Mouse (Mus musculus): ENCODE results near the gene 2900026A02Rik. TPM values are rescaled to one million over a fixed set of nuclear protein-coding genes. Genes with fewer than 3 reads are reported as not detected.

The 2900026A02Rik gene
- polyA plus RNA-seq, 1 experiment from 2014 or later: 26.0 TPM

DNA sequence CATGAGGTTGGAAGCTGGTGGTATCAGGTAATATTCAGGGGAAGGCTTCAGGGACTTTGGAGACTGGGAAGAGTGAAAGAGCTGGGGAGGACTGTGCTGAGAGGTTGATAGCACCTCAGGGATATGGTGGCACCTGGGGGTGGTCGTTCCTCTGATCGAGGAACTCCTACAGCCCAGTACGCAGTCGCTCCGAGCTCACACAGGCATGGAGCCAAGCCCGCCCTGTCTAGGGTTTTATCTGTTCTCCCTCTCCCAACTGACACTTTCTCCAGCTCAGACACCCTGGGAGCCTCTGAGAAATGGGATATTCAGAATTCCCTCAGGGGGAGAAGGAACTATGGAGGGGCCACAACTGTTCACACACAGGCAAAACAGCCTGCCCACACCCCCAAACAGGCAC is 180.3 kb downstream of the 2900026A02Rik start:
- TF ChIP-seq CTCF (IDR thresholded peaks at IDR 0.05): no peak
- peaks cover 10% of the 10 kb centered on the region for H3K27me3 ChIP-seq
- POLR2A ChIA-PET: no interaction called here
- CTCF ChIA-PET: no interaction called here
- ATAC-seq: no peak
- in situ Hi-C loops (cut with MboI; ENCODE audit: low pct_unique_long_range_greater_than_20kb): no loop called here
- DNase-seq (ENCODE audit: low read depth, low spot score): no peak

DNA sequence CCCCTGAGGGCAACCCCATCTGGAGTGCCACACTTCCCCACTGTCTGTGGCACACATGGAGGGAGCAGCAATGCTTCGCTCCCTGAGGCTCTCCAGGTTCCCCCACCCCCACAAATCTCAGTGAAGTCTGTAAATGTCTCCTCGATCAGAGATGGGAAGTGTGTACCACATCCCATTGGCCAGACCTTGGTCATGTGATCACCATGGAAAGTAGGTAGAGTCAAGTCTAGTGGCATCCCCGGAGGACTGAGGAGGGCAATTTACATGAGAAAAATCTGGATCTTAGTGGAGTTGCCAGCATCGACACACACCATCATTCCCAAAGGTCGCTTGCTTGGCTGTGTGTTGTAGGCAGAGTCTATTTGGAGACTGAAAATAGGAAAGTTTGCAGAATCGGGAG is 182.4 kb downstream of the 2900026A02Rik start:
- POLR2A ChIA-PET: no interaction called here
- in situ Hi-C loops (cut with MboI; ENCODE audit: low pct_unique_long_range_greater_than_20kb): no loop called here
- peaks cover 22% of the 10 kb centered on the region for H3K27me3 ChIP-seq
- CTCF ChIA-PET: no interaction called here
- DNase-seq (ENCODE audit: low read depth, low spot score): no peak
- no peak for TF ChIP-seq CTCF (IDR thresholded peaks at IDR 0.05)
- ATAC-seq: no peak

Other genes starting within 250 kb of the 2900026A02Rik start
- gene Grk3, start 205.4 kb downstream of the 2900026A02Rik start, polyA plus RNA-seq (2021): not detected
- gene Crybb2, start 151.1 kb downstream of the 2900026A02Rik start, polyA plus RNA-seq (2021): not detected
- gene Crybb3, start 139.7 kb downstream of the 2900026A02Rik start, polyA plus RNA-seq (2021): 1.1 TPM
- gene Tmem211, start 5.7 kb upstream of the 2900026A02Rik start, polyA plus RNA-seq (2021): not detected
- gene Sgsm1, start 89.5 kb upstream of the 2900026A02Rik start, polyA plus RNA-seq (2021): 0.12 TPM
- gene Aym1, start 136.1 kb upstream of the 2900026A02Rik start, polyA plus RNA-seq (2021): not detected

Data from Patski (cell line).